Mouse (Mus musculus) lung, postnatal 4 days (tissue): Measurements from ENCODE around the gene Rhot2.
"Not testable (repeated sequence)": the region's sequence is repeated elsewhere in the genome, so short reads cannot be mapped to it uniquely, and the experiment has no call there.

Experiments used
- DNase-seq, 2 experiments: peaks; one replicate each; pipeline ENCODE4 v3.0.0; 2021

Gene Rhot2

GRCm38 (mm10) chr17:25874148-25874720, 29.6 kb upstream of the Rhot2 start:
- no peak for DNase-seq

GRCm38 (mm10) chr17:25873405-25874147, 28.9 kb upstream of the Rhot2 start:
- DNase-seq = no peak

- no peak for DNase-seq
Observed at GRCm38 (mm10) chr17:25872676-25873075, 28.0 kb upstream of the Rhot2 start.

GRCm38 (mm10) chr17:25871566-25871965, 26.9 kb upstream of the Rhot2 start:
- not testable (repeated sequence) for DNase-seq

GRCm38 (mm10) chr17:25869954-25870353, 25.3 kb upstream of the Rhot2 start:
- no peak for DNase-seq

- no peak for DNase-seq
Observed at GRCm38 (mm10) chr17:25869498-25869897, 24.8 kb upstream of the Rhot2 start.

- peak; percentile 85 to 88 for DNase-seq
Observed at GRCm38 (mm10) chr17:25868601-25869191, 24.0 kb upstream of the Rhot2 start, which contains the start of gene Mcrip2. TSS of gene Mcrip2 (minus strand) at chr17:25868764.

GRCm38 (mm10) chr17:25867836-25868600, 23.4 kb upstream of the Rhot2 start:
- peak; percentile 43 to 64 for DNase-seq

GRCm38 (mm10) chr17:25867509-25867835, 22.8 kb upstream of the Rhot2 start:
- DNase-seq = no peak

GRCm38 (mm10) chr17:25866172-25866571, 21.5 kb upstream of the Rhot2 start:
- no peak for DNase-seq

- DNase-seq = no peak
Observed at GRCm38 (mm10) chr17:25865288-25865687, 20.6 kb upstream of the Rhot2 start.

- no peak for DNase-seq
Observed at GRCm38 (mm10) chr17:25864311-25864710, 19.7 kb upstream of the Rhot2 start.

- no peak for DNase-seq
Observed at GRCm38 (mm10) chr17:25863681-25864080, 19.0 kb upstream of the Rhot2 start.

GRCm38 (mm10) chr17:25861704-25862612, 17.3 kb upstream of the Rhot2 start:
- no peak for DNase-seq

- peak; percentile 92 to 95 for DNase-seq
Observed at GRCm38 (mm10) chr17:25860832-25861703, 16.4 kb upstream of the Rhot2 start, which contains the start of gene Wdr90. TSS of gene Wdr90 (minus strand) at chr17:25861501.

- no peak for DNase-seq
Observed at GRCm38 (mm10) chr17:25860229-25860628, 15.6 kb upstream of the Rhot2 start.

GRCm38 (mm10) chr17:25843636-25844395, 835 bp downstream of the Rhot2 start:
- DNase-seq = no peak

GRCm38 (mm10) chr17:25843122-25843521, 1.5 kb downstream of the Rhot2 start:
- no peak for DNase-seq

GRCm38 (mm10) chr17:25842509-25842908, 2.1 kb downstream of the Rhot2 start:
- no peak for DNase-seq

GRCm38 (mm10) chr17:25841117-25841880, 3.4 kb downstream of the Rhot2 start, which contains the start of gene Gm20683:
TSS of gene Gm20683 (minus strand) at chr17:25841763.
- no peak for DNase-seq
